Mouse (Mus musculus): ENCODE results near the gene Gcnt4. TPM values are rescaled to one million over a fixed set of nuclear protein-coding genes. Genes with fewer than 3 reads are reported as not detected.

Gcnt4 gene
- not detected for polyA plus RNA-seq (2017; shearing (Covaris generic))

DNA sequence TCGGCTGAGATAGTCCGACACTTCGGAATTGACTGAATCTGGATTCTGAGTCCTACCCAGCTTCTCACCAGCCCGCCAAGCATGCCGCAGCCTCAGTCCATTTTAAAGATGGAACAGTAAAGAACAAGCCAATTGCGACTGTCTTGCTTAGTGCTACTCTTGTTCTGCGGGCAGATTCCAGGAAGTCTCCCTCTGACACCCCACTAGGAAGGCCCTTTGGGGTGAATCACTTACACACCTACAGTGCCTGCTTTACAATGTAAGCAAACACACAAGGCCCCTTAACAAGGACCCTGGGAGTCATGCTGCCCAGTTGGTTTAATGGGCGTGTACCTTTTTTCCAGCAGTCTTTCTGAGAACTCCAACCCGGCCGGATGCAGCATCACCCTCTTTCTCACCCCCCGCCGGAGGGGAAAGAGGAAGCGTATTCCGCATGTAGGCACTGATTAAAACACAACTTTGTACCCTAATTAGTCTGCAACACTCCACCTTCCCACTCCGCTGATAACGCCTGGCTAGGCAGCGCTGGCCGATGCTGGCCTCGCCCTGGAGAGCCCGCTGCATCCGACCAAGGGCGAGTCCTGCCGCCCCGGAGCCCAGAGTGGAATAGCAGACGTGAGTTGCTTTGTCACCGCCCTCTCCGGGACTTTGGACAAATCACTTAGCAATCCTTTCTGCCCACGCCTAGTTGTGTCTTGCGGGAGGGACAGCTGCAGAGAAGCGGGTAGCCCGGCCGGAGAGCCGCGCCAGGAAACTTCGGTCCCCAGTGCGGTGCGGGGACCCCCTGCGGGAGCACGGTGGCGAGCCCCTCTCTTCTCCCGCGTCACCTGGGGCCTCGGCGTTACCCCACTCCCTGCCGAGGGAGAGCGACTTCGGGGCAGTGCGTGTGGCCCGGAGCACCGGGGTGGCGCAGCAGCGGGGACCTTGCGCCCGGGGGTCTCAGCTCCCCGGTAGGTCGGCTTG lies at the start of gene Gcnt4:
Gcnt4 (plus strand) TSS at position 691 of the 963 bp plus-strand sequence.

Other genes with a start within 250 kb of the Gcnt4 start
- gene Ankrd31, start 176.4 kb upstream of the Gcnt4 start, polyA plus RNA-seq (2017; shearing (Covaris generic)) = not detected
- not detected for gene 1700029F12Rik, start 109.7 kb downstream of the Gcnt4 start, polyA plus RNA-seq (2017; shearing (Covaris generic))
- 0.26 TPM for gene Fam169a, start 142.6 kb downstream of the Gcnt4 start, polyA plus RNA-seq (2017; shearing (Covaris generic))
- 9.4 TPM for gene Gm6169, start 174.5 kb downstream of the Gcnt4 start, polyA plus RNA-seq (2017; shearing (Covaris generic))
- 48.1 TPM for gene Gfm2, start 213.2 kb downstream of the Gcnt4 start, polyA plus RNA-seq (2017; shearing (Covaris generic))
- 94.0 TPM for gene Nsa2, start 213.2 kb downstream of the Gcnt4 start, polyA plus RNA-seq (2017; shearing (Covaris generic))

Measured in activated CD4-positive, CD25-positive, alpha-beta regulatory T cell, adult 9 weeks (primary cell).